Mouse (Mus musculus): ENCODE data around the gene Glrx5. TPM values are rescaled to one million over a fixed set of nuclear protein-coding genes. Genes with fewer than 3 reads are reported as not detected.

Gene Glrx5
- polyA plus RNA-seq, 1 experiment from 2014 or later: 154 TPM

DNA sequence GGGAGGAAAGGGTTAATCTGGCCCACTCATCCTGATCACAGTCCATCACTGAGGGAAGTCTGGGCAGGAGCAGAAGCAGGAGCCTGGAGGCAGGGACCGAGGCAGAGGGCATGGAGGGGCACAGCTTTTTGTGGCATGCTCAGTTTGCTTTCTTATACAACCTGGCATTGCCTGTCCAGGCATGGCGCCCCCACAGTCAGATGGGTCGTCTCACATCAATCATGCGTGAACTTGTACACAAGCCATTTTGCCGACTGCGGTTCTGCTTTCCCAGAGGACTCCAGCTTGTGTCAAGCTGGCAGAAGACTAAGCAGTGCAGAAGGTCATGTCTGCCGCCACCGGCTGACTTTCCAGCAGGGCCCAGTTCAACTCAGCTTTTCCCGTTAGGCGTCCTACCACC is 34.0 kb downstream of the Glrx5 start:
- Histone ChIP-seq H3K27ac (ENCODE audit: low read length) (no peak overlapping the region), H3K27me3 (ENCODE audit: control insufficient read depth, insufficient read depth, low read depth, low read length) (no peaks in the 10 kb centered on the region), H3K9ac (ENCODE audit: low read depth, low read length) (no peak overlapping the region), H3K4me2 (ENCODE audit: low read length) (no peak overlapping the region), H3K36me3 (ENCODE audit: control insufficient read depth, insufficient read depth, low read length) (no peaks in the 10 kb centered on the region), H3K4me1 (ENCODE audit: control insufficient read depth, insufficient read depth, low read length) (0 out of 2 replicates have a peak, but pooled peaks cover 4% of the 10 kb centered on the region), H3K9me3 (replicated peaks; ENCODE audit: control insufficient read depth, low read length, poor library complexity, severe bottlenecking) (no peaks in the 10 kb centered on the region), H3K4me3 (ENCODE audit: low read depth, low read length) (no peak overlapping the region)
- 70% methylated on average over 10 of the region's 10 CpGs for WGBS
- ATAC-seq: no peak

DNA sequence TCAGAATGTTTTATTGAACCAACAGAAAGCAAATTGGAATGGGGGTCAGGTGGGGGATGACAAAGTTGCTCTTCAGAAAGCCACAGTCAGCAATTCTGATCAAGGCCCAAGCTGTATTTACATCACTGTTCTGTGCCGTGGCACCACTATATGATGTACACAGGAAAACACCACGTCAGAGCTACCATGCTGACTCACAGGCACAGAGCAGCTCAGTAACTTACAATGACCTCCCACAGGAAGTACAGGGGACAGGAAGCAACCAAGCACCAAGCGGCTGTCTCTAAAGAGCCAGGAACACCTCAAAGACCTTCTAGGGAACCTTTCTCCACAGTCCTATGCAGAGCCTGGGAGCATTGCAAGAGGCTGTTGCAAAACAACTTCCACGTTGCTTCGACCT is 36.4 kb downstream of the Glrx5 start:
- Histone ChIP-seq H3K27me3 (ENCODE audit: control insufficient read depth, insufficient read depth, low read depth, low read length) (no peaks in the 10 kb centered on the region), H3K4me1 (ENCODE audit: control insufficient read depth, insufficient read depth, low read length) (no peaks in the 10 kb centered on the region), H3K9me3 (replicated peaks; ENCODE audit: control insufficient read depth, low read length, poor library complexity, severe bottlenecking) (no peaks in the 10 kb centered on the region), H3K4me3 (ENCODE audit: low read depth, low read length) (no peak overlapping the region), H3K27ac (ENCODE audit: low read length) (no peak overlapping the region), H3K9ac (ENCODE audit: low read depth, low read length) (no peak overlapping the region), H3K4me2 (ENCODE audit: low read length) (no peak overlapping the region), H3K36me3 (ENCODE audit: control insufficient read depth, insufficient read depth, low read length) (no peaks in the 10 kb centered on the region)
- ATAC-seq: no peak
- WGBS: 90% methylated on average over 5 of the region's 5 CpGs

DNA sequence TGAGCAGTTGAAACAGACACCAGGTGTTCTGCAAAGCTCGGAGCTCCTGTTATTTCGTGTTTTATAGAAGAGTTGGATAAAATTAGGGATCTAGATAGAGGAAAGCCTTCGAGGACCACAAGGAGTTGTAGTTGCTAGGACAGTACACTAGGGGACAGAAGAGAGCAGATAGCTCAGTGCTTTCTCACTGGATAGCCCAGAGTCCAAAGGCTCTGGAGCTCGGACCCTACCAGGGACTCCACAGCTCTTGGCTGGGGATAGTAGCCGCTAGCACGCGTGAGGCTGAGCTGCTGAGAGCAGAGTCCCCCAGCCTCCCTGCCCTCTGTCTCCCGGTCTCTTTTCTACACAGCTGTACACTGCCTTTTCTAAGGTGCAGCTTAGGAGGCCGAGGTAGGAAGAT is 41.2 kb downstream of the Glrx5 start:
- no peaks in the 10 kb centered on the region for H3K9me3 ChIP-seq (replicated peaks; ENCODE audit: control insufficient read depth, low read length, poor library complexity, severe bottlenecking)
- no peaks in the 10 kb centered on the region for H3K36me3 ChIP-seq (ENCODE audit: control insufficient read depth, insufficient read depth, low read length)
- H3K27ac ChIP-seq (ENCODE audit: low read length): no peak overlapping the region
- WGBS: 33% methylated on average over 9 of the region's 9 CpGs
- peaks cover 7% of the 10 kb centered on the region for H3K4me1 ChIP-seq (ENCODE audit: control insufficient read depth, insufficient read depth, low read length)
- no peak overlapping the region for H3K4me3 ChIP-seq (ENCODE audit: low read depth, low read length)
- H3K27me3 ChIP-seq (ENCODE audit: control insufficient read depth, insufficient read depth, low read depth, low read length): no peaks in the 10 kb centered on the region
- H3K4me2 ChIP-seq (ENCODE audit: low read length): no peak overlapping the region
- 0 out of 2 replicates have a peak, but pooled peaks have one; percentile 39 for ATAC-seq
- no peak overlapping the region for H3K9ac ChIP-seq (ENCODE audit: low read depth, low read length)

DNA sequence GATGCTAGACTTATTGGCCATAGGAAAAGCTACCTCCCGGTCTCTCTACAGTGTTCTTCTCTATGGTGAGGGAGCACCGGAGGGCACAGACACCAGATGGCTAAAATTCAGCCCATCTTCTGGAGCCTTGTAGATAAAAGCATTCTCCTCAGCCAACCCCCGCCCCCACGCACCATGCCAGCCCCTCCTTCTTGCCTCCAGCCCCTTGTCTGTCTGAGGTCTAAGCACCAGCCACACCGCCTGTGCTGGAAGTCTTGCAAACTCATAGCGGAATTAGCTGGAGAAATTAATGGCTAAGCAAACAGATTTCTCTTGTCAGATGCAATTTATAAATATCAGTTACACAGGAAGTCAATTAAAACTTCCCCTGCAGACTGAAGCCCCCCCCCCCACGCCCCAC is 43.0 kb downstream of the Glrx5 start:
- no peak for ATAC-seq
- no peak overlapping the region for H3K4me2 ChIP-seq (ENCODE audit: low read length)
- 55% methylated on average over 7 of the region's 7 CpGs for WGBS
- no peak overlapping the region for H3K9ac ChIP-seq (ENCODE audit: low read depth, low read length)
- H3K36me3 ChIP-seq (ENCODE audit: control insufficient read depth, insufficient read depth, low read length): no peaks in the 10 kb centered on the region
- H3K27me3 ChIP-seq (ENCODE audit: control insufficient read depth, insufficient read depth, low read depth, low read length): no peaks in the 10 kb centered on the region
- peak overlapping the region; percentile 62 for H3K27ac ChIP-seq (ENCODE audit: low read length)
- H3K9me3 ChIP-seq (replicated peaks; ENCODE audit: control insufficient read depth, low read length, poor library complexity, severe bottlenecking): no peaks in the 10 kb centered on the region
- H3K4me3 ChIP-seq (ENCODE audit: low read depth, low read length): no peak overlapping the region
- peaks cover 7% of the 10 kb centered on the region for H3K4me1 ChIP-seq (ENCODE audit: control insufficient read depth, insufficient read depth, low read length)

DNA sequence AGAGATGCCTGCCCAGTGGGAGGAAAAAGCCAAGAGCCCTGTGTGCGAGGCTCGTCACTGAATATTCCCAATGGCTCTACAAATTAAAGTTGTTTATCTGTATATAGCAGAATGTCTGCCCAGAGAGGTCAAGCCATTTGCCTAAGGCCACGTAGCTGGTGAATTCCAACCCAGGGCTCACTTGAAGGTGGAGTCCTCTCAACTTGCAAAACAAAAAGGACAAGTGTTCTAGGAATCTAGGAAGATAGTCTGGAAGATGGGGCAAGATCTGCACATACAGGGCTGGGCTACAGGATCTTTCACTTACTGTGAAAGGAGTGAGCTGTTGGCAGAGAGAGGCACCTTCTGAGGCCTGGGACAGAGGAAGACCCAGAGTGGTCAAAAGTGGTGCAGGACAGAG is 44.0 kb downstream of the Glrx5 start:
- H3K4me1 ChIP-seq (ENCODE audit: control insufficient read depth, insufficient read depth, low read length): peaks cover 7% of the 10 kb centered on the region
- H3K36me3 ChIP-seq (ENCODE audit: control insufficient read depth, insufficient read depth, low read length): no peaks in the 10 kb centered on the region
- no peaks in the 10 kb centered on the region for H3K9me3 ChIP-seq (replicated peaks; ENCODE audit: control insufficient read depth, low read length, poor library complexity, severe bottlenecking)
- WGBS: 80% methylated on average over 3 of the region's 3 CpGs
- no peak overlapping the region for H3K4me2 ChIP-seq (ENCODE audit: low read length)
- no peaks in the 10 kb centered on the region for H3K27me3 ChIP-seq (ENCODE audit: control insufficient read depth, insufficient read depth, low read depth, low read length)
- H3K9ac ChIP-seq (ENCODE audit: low read depth, low read length): no peak overlapping the region
- 0 out of 2 replicates have a peak overlapping the region, but pooled peaks have one; percentile 13 for H3K27ac ChIP-seq (ENCODE audit: low read length)
- H3K4me3 ChIP-seq (ENCODE audit: low read depth, low read length): no peak overlapping the region
- no peak for ATAC-seq

DNA sequence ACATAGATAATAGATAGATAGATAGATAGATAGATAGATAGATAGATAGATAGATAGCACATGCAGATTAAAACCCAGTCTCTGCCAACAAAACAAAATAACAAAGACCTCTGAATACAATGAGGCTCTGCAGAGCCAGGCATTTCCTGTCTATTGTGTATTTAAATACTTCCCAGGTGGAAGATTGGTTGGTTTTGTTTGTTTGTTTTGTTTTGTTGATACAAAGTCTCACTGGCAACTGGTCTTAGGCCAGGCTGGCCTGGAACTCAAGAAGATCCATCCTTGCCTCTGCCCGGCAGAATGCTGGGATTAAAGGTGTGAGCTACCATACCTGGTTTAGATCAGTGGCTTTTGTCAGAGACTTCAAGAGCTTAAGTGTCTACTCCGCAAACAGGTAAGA is 44.7 kb downstream of the Glrx5 start:
- ATAC-seq: no peak
- no peaks in the 10 kb centered on the region for H3K27me3 ChIP-seq (ENCODE audit: control insufficient read depth, insufficient read depth, low read depth, low read length)
- 92% methylated on average over 2 of the region's 2 CpGs for WGBS
- H3K9ac ChIP-seq (ENCODE audit: low read depth, low read length): no peak overlapping the region
- H3K4me3 ChIP-seq (ENCODE audit: low read depth, low read length): no peak overlapping the region
- no peak overlapping the region for H3K27ac ChIP-seq (ENCODE audit: low read length)
- H3K4me2 ChIP-seq (ENCODE audit: low read length): no peak overlapping the region
- no peaks in the 10 kb centered on the region for H3K9me3 ChIP-seq (replicated peaks; ENCODE audit: control insufficient read depth, low read length, poor library complexity, severe bottlenecking)
- no peaks in the 10 kb centered on the region for H3K36me3 ChIP-seq (ENCODE audit: control insufficient read depth, insufficient read depth, low read length)
- H3K4me1 ChIP-seq (ENCODE audit: control insufficient read depth, insufficient read depth, low read length): peaks cover 7% of the 10 kb centered on the region

DNA sequence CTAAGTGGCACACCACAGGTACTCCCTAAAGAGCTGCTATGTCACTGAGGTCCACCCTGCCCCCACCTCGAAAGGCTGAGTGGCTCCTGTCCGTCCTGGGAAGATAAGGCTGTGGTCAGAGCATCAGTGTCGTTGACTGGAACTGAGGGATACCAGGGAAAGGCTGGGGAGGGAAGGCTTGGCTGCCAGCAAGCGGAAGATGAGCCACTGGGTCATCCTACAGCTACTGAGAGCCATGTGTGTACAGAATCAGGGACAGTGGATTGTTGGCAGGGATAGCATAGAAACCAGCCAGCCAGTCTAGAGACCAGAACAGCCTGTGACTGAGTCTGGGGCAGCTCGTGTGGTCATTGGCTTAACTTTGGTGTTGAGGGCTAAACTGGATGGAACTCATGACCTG is 51.7 kb downstream of the Glrx5 start:
- H3K4me3 ChIP-seq (ENCODE audit: low read depth, low read length): no peak overlapping the region
- H3K27ac ChIP-seq (ENCODE audit: low read length): no peak overlapping the region
- H3K36me3 ChIP-seq (ENCODE audit: control insufficient read depth, insufficient read depth, low read length): no peaks in the 10 kb centered on the region
- no peaks in the 10 kb centered on the region for H3K9me3 ChIP-seq (replicated peaks; ENCODE audit: control insufficient read depth, low read length, poor library complexity, severe bottlenecking)
- no peaks in the 10 kb centered on the region for H3K27me3 ChIP-seq (ENCODE audit: control insufficient read depth, insufficient read depth, low read depth, low read length)
- WGBS: 77% methylated on average over 5 of the region's 5 CpGs
- ATAC-seq: no peak
- H3K9ac ChIP-seq (ENCODE audit: low read depth, low read length): no peak overlapping the region
- peaks cover 1% of the 10 kb centered on the region; the same call in 1 of the 2 replicates for H3K4me1 ChIP-seq (ENCODE audit: control insufficient read depth, insufficient read depth, low read length)
- no peak overlapping the region for H3K4me2 ChIP-seq (ENCODE audit: low read length)

DNA sequence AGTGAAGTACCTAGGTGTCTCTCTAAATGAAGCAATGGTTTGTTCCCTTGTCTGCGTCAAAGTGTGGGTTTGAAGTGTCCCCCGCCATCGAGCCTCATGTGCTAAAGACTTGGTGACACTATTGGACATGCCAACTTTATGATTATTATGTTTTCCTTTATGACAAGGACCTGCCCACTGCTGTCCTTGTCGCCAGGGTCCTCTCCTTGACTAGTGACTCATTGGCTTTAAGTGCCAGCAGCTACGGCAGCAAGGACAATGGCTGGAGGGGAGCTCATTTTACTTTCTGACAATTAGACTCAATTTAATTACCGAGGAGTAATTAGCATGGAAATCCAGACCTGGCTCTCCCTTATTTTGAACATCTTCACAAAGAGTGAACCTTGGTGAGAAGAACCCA is 52.3 kb downstream of the Glrx5 start:
- no peak overlapping the region for H3K4me3 ChIP-seq (ENCODE audit: low read depth, low read length)
- peaks cover 3% of the 10 kb centered on the region; the same call in 1 of the 2 replicates for H3K4me1 ChIP-seq (ENCODE audit: control insufficient read depth, insufficient read depth, low read length)
- H3K36me3 ChIP-seq (ENCODE audit: control insufficient read depth, insufficient read depth, low read length): no peaks in the 10 kb centered on the region
- WGBS: 81% methylated on average over 6 of the region's 6 CpGs
- no peak overlapping the region for H3K4me2 ChIP-seq (ENCODE audit: low read length)
- no peaks in the 10 kb centered on the region for H3K9me3 ChIP-seq (replicated peaks; ENCODE audit: control insufficient read depth, low read length, poor library complexity, severe bottlenecking)
- H3K27ac ChIP-seq (ENCODE audit: low read length): no peak overlapping the region
- ATAC-seq: no peak
- H3K27me3 ChIP-seq (ENCODE audit: control insufficient read depth, insufficient read depth, low read depth, low read length): no peaks in the 10 kb centered on the region
- no peak overlapping the region for H3K9ac ChIP-seq (ENCODE audit: low read depth, low read length)

DNA sequence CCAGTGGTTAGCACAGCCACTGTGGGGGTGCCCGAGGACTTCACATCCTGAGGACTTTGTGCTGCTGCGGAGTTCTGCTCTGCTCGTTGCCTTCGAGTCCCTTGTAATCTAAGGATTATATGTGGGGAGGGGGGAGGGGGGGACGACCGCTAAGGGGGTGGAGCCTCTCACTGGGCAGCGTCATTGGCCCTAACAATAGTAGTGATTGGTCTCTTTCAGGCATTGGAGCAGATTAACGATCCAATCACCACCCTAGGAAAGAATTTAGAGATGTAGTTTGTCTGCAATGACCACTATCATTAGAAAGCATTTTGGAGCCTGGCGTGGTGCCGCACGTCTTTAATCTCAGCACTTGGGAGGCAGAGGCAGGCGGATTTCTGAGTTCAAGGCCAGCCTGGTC is 52.8 kb downstream of the Glrx5 start:
- Histone ChIP-seq H3K27ac (ENCODE audit: low read length) (no peak overlapping the region), H3K4me2 (ENCODE audit: low read length) (no peak overlapping the region), H3K36me3 (ENCODE audit: control insufficient read depth, insufficient read depth, low read length) (no peaks in the 10 kb centered on the region), H3K27me3 (ENCODE audit: control insufficient read depth, insufficient read depth, low read depth, low read length) (no peaks in the 10 kb centered on the region), H3K4me1 (ENCODE audit: control insufficient read depth, insufficient read depth, low read length) (peaks cover 3% of the 10 kb centered on the region; the same call in 1 of the 2 replicates), H3K9me3 (replicated peaks; ENCODE audit: control insufficient read depth, low read length, poor library complexity, severe bottlenecking) (no peaks in the 10 kb centered on the region), H3K9ac (ENCODE audit: low read depth, low read length) (no peak overlapping the region), H3K4me3 (ENCODE audit: low read depth, low read length) (no peak overlapping the region)
- ATAC-seq: no peak
- WGBS: 76% methylated on average over 12 of the region's 12 CpGs

Data from midbrain, embryonic 16.5 days (tissue).